Mouse (Mus musculus) erythroid progenitor cell, adult 5-6 weeks (primary cell): Measurements from ENCODE around the gene Selplg. TPM values are rescaled to one million over a fixed set of nuclear protein-coding genes. Genes with fewer than 3 reads are reported as not detected.
"Not testable (repeated sequence)": the region's sequence is repeated elsewhere in the genome, so short reads cannot be mapped to it uniquely, and the experiment has no call there.

ENCODE experiments used
- ATAC-seq: replicated peaks from 2 replicates; pipeline ENCODE4 v1.8.0; 2016; ENCODE audit warnings: moderate number of reproducible peaks, mild to moderate bottlenecking, moderate TSS enrichment, inconsistent platforms; ENCODE audit not compliant: poor library complexity, low FRiP score, severe bottlenecking
- total RNA-seq, 2 experiments: library from RNA; stranded (forward) in 1 of 2; stranded (reverse) in 1 of 2; fragments of 150-400 nt in 1 of 2; fragments of 186-747, 209-891 nt in 1 of 2; gene quantifications; 2 replicates each; pipeline versions ENCODE4 v1.2.3 to v1.2.4; 2015 to 2017; ENCODE audit warnings: low replicate concordance in 2 of 2

The Selplg gene
- total RNA-seq, 2 experiments from 2014 or later: 26.7 to 83.0 TPM

DNA sequence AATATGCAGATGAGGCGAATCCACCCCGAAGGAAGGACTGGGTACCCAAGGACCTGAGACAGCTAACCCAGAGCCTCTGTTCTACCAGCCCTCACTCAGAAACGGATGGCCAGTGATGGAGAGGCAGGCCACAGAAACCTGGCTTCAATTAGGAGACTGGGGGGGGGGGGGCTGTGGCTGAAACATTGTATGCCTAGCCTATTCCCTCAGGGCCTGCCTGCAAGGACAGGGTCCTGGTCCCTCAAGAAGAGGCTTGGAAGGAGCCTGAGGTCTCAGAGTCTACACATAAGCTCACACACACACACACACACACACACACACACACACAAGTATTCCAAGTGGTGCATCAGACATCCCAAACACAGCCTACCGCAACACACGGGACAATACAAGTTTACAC is 32.8 kb downstream of the Selplg start:
- ATAC-seq: no peak

DNA sequence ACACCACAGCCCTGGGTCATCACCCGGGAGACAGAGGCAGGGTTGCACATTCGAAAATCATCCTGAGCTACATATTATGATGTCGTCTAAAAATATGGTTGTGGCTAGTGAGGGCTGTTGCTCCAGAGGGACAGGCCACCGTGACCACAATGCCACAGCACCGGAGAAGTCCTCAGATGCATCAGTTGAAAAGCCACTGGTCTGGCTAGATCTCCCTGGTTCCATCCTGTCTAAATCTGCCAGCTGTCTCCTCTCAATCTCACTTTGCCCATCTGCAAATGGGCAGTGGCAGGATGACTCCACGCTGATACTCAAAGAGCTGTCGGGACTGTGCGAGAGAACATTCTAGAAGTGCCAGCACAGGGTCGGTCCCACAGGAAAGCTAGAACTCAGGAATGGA is 33.9 kb downstream of the Selplg start:
- ATAC-seq: no peak

DNA sequence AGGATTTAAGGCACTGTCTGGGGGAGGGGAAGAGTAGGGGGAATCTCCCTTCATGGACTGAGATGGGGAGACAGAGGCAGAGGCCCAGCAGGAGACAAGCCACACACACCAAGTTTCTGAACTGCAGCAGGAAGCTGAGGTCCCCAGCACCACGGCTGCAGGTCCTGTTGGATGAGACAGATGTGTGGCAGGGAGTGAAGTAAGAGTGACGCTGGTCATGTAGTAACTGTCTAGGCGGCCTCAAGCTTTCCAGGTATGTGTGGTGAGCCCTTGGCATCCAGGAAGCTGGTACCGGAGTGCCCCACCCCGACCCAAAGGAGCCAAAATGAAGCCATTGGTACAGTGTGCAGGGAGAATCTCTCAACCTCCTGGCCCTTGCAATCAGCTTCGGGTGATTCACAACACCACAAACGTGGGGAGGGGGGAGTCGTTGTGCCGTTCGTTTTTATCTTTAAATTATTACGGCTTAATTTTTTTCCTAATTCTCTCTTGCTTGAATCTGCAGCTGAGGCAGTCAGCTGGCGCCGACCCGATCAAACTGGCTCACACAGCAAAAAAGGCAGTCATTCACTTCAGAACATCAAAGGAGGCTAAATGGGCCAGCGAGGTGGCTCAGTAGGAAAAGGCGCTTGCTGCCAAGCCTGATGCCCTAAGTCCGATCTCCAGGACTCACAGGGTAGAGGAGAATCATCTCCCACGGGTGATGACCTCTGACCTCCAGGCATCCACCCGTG is 35.1 kb downstream of the Selplg start:
- no peak for ATAC-seq

DNA sequence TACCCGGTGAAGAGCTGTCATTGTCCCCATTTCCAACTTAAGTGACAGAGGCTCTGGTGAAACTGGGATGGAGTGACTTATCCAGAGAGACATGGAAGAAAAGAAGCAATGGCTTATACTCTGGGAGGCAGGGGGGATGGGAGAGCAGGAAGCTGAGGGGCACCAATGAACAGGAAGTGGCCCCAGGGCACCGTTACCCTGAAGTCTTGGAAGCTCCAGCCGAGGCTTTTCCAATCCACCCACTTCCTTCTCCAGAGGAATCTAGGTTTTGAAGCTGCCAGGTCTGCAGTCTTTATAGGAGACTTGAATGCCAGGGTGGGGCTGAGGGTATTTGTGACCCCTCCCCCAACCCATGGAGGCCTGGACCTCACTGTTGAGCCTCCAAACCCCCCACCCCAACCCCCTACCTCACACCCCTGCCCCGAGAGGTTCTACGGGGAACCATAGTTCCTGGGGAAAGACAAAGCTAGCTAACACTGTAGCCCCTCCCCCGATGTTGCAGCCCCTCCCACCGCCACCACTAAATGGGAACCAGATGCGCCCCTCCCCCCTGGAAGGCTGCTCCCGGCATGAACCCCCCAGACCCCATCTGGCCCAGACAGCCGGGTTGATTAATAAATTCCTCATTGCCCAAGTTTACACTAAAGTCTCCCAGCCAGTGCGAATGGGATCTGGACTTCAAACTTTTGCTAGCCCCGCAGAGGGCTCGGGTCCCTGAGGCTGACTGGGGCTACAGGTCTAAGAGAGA is 35.9 kb downstream of the Selplg start:
- ATAC-seq: no peak

DNA sequence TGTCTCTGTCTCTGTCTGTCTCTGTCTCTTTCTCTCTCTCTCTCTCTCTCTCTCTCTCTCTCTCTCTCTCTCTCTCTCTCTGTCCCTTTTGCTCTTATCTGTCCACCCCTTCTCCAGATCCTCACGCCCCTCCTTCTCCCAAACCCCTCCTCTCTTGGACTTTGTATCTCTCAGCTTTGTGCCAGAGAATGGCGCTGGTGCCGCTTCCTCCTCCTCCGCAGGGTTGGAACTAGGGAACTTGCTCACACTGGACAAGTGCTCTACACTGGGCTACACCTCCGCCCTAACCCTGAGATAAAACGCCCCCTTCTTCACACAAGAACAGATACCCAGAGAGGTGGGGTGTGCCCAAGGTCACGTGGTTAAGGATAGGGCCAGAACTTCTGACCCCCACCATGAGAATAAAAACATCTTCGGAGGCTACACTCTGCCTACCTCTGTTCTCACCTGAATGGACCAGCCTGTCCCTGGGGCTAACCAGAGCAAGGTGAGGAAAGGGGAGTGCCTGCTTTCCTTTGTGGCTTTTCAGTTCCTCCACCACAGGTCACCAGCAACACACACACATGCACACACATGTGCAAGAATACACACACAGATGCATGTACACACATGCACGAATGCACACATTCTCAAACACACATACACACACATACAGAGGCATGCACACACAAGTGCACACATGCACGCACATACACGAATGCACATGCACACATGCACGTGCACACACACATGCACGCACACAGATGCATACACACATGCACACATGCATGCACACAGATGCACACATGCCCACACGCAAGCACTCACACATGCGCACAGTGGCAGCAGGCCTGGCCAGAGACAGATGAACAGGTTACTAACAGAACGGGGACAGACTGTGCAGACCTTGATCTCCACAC is 41.0 kb downstream of the Selplg start:
- no peak for ATAC-seq

DNA sequence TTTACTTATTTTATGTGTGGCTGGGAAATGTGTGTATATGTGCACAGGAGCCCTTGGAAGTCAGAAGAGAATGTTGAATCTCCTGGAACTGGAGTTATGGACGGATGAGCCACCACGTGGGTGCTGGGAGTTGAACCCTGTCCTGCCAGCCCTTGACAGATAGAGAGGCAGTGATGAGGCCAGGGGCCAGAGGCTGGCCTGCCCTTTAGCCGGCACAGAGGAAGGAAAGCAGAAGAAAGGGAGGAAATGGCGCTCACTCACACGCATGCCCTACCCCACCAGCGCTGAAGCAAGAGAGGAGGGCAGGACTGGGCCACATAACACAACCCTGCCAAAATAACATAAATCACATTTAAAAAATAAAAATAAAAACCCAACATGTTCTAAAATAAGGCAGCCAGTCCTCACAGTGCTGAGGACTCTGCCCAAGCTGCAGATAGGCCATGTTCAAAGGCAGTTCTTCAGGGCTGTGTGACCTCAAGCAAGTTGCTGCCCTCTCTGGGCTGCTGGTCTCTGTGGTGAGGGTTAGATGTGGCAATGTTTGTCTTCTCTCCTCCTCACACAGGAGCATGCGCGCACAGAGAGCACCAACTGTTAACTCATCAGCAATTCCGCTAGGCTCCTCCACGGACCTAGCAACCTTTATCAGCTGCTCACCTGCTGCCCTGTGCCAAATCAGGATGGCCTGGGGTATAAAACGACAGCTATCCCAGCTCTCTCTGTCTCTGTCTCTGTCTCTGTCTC is 41.8 kb downstream of the Selplg start:
- ATAC-seq: no peak

DNA sequence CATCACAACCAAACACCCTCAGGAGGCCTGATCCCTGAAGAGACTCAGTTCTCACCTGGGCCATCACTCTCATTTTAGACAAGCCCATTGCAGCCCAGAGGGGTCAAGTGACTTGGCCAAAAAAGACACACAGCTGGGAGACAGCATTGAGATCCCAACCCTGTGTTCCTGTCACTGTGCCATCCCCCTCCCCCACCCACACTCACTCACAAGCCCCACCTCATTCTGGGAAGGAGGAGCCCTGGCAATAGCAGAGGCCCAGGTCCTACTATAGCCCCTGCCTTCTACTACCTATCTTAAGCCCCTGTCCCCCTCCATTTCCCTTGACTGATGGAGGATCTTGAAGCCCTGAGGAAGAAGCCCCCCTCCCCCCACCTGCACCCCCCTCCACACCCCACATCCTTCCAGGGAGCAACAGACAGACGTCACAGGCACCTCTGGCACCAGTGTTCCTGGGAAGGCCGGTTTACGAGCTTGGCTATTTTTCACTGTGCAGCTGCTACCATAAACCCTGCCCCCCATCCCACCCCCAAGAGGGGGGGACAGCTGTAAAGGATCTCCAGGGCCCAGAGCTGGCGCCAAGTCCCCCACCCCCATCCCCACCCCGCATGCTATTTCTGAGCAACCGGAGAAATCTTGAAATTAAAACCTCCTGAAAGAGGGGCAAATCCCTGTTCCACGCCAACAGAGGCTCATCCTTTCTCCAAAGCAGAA is 43.2 kb downstream of the Selplg start:
- ATAC-seq: no peak

DNA sequence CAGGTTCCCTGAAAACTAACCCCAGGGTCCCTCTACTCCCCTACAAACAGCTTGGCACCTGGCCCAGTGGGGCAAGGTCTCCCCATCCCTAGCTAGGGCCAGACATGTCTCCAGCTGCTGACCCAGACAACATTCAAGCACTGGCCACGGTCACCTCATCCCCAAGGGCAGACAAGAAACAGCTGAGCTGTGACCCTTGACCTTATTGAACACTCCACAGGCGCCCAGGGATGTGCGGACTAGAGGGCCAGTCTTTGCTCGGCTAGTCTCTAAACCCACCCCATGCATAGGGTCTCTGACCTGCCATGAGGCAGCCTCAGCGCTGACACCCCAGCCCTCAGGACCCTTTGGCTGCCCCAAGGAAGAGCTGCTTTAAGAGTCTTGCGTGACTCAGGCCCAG is 43.8 kb downstream of the Selplg start:
- no peak for ATAC-seq

DNA sequence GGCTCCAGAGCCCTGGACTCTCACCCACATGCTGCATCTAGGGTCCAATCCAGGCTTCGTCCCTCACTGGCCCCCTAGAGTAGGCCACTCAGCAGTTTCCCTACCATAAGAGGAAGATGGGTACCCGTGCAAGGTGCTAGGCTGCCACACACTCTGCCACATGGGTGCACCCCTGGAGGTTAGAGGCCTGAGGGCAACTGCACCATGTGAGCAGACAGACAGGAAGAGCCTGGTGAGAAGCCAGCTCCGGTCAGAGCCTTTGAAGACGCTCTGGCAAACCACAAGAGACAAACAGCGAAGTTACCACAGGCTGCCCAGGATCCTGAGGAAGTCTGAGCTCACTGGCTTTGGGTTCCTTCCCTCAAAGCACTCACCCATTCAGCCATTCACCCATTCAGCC is 45.5 kb downstream of the Selplg start:
- no peak for ATAC-seq

DNA sequence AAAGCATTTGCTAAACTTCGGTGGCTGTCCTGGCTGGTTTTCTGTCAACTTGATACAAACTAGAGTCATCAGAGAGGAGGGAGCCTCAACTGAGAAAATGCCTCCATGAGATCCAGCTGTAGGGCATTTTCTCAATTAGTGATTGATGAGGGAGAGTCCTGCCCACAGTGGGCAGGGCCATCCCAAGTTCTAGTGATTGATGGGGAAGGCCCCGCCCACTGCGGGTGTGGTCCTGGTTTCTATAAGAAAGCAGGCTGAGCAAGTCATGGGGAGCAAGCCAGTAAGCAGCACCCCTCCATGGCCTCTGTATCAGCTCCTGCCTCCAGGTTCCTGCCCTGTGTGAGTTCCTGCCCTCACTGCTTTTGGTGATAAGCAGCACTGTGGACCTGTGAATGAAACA is 48.3 kb downstream of the Selplg start:
- not testable (repeated sequence) for ATAC-seq

DNA sequence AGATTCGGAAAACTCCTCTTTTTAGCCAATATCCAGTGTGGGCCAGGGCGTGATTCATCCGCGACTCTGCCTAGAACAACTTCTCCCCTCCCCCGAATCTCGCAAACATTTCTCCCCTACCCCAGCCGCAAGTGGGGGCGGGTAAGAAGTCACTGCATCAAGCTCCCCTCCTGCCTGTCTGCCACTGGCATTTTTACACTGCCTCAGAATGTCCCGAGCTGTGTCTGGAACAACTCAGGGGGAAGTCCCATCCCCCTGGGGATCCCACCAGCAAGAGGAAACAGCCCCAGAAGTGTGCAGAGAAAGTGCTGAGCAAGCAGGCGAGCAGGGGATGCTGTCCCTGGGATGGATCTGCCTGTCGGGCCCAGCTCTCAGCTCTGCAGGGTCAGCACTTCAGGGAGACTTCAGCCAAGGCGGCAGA is 48.9 kb downstream of the Selplg start:
- no peak for ATAC-seq

DNA sequence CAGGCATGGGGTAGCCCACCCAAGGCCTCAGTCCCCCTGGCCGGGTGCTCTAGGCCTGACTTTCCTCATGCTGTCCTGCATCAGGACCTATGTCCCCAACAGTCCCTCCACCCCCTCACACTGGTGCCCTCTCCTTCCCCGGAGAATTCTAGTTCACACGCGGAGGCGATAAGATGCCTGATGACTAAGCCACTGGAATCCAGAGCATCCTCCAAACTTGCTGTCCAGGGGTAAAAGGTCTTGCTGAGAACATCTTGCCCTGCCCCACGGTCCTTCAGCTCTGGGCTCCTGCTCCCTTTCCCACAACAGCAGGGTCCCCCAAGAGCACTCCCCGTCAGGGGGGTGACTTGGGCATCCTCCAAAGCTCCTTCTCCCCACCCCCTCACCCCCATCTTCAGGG is 49.8 kb downstream of the Selplg start:
- no peak for ATAC-seq

DNA sequence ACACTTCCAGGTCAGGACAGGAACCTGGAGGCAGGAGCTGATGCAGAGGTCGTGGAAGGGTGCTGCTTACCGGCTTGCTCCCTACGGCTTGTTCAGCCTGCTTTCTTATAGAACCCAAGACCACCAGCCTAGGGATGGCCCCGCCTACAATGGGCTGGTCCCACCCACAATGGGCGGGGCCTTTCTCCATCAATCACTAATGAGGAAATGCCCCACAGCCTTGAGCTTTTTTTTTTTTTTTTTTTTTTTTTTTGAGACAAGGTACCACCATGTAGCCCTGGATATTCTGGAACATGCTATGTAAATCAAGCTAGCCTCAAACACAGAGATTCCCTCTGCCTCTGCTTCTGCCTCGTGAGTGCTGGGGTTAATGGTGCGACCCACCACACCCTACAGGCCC is 50.6 kb downstream of the Selplg start:
- no peak for ATAC-seq

DNA sequence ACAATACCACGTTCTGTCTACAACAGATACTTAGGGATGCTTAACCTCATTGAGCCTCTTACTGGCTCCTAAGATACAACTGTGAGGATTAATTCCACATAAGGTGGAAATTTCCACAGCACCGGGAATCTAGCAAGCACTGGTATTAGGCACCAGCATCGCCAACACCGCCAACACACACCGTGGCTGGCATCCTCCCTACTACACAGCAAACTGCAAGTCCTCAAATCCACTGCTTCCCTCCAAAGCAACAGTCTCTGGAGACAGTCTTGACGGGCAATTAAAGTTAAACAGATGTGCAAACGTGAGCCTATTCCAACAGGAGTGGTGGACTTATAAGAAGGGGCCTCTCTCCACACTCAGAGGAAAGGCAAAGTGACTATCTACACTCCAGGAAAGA is 51.2 kb downstream of the Selplg start:
- no peak for ATAC-seq

DNA sequence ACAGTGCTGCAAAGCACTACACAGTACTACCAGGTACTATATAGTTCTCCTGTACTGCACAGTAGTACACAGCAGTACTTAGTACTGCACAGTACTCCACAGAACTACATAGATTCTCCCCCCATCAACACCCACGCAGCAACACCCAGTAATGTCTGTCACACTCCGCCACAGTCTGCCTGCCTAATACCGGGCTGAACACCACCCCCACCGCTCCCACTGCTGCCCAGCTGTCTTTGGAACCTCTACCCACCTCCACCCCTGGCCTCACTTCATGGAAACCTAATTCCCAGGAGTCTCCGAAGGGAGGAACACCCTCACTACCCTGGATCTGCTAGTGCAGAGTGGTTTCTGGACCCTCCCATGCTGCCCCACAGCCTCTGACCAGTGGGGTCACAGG is 51.7 kb downstream of the Selplg start:
- no peak for ATAC-seq

DNA sequence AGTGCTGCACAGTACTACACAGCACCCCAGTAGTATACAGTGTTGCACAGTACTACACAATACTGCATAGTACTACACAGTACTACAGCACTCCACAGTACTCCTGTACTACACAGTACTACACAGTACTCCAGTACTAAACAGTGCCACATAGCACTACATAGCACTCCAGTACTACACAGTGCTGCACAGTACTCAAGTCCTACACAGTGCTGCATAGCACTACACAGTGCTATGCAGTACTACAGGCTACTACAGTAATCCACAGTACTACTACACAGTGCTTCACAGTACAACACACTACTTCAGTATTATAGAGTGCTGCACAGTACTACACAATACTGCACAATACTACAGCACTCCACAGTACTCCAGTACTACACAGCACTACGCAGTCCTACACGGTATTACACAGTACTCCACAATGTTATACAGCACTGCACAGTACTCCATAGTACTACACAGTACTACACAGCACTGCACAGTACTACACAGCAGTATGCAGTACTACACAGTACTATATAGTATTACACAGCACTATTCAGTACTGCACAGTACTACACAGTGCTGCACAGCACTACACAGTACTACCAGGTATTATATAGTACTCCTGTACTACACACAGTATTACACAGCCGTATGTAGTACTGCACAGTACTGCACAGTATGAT is 52.2 kb downstream of the Selplg start:
- ATAC-seq: peak; percentile 33; the same call in 1 of the 2 replicates

DNA sequence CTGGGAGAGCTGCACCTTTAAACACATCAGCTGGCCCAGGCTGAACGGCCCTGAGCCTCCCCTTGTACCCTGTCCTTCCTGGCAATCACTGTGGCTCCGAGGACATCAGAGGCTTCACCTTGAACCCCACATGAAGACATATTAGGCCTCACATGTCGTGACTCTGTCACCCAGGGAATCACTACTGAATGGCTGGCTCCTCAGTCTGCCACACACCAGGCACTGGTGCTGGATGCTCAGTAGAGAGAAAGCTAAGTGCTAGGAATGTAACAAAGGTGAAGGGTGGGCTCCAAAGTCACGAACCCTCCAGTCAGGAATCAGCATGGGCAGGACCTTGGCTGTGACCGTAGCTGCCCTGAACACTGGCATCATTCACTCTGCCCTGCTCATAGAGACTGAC is 52.9 kb downstream of the Selplg start:
- ATAC-seq: no peak

DNA sequence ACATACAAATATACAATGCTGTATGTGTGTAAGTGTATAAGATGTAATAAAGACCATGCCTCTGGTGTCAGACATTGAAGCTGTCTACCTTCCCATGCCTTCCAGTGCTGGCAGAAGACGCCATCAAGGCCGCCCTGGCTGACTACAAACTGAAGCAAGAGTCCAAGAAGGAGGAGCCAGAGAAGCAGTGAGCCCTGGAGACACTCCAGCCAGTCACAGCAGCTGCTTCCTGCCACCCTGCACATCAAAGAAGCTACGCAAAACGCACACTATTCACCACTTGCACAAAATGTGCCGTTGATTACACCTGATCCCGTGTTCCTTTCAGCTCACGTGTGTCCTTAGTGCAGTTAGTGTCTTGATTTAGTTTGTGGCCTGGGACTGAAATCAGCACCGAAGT is 54.7 kb downstream of the Selplg start:
- ATAC-seq: not testable (repeated sequence)

DNA sequence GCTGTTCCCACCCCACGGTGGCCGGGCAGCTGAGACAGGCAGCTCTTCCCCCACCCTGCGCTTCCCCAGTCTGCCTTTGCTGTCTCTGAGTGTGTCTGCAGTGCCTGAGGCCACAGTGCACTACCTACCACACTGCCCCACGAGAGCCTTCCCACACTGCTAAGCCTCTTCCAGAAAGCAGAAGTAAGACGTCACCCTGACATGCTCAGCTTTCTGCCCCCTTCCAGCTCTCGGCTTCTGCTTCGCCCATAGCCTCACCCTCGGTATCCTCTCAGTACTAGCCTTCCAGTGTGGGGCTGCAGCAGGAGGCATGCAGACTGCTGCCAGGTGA is 55.6 kb downstream of the Selplg start:
- no peak for ATAC-seq
